Mouse (Mus musculus): ENCODE data around the gene Ccnjl.
A peak's percentile ranks its signal among the peaks of the same experiment; 100 is the strongest.

Gene Ccnjl

DNA sequence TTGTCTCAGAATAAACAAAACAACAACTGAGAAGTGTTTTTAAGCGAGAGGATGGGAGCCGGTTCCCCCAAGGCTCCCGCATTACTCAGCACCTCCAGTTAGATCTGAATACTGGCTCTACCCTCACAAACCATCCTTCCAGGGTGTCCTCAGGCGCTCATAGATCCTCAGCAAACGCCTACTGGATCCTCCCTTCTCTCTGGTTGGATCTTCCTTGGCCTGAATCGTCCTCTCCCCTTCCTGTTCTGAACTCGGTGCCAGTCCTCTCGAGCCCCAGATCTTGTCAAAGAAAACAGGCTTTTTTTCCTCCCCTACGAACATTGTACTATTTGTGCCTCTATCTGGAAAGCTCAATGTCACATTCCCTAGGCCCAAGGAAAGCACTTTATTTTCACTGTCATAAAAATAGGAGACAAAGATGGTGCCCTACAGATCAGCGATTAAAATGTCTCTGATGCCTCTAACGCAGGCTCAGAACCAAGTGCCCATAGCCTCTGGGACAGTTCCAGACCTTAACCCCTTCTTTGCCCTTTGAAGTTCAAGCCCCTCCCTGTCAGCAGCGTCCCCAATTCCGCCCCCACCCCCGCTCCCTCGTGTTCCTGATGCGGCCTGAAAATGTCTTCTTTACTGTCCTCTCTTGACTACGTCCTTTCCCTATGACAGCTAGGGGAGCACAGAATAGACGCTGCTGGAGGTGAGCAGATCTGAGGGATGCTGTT lies 98.5 kb downstream of the Ccnjl start:
- DNase-seq: no peak

DNA sequence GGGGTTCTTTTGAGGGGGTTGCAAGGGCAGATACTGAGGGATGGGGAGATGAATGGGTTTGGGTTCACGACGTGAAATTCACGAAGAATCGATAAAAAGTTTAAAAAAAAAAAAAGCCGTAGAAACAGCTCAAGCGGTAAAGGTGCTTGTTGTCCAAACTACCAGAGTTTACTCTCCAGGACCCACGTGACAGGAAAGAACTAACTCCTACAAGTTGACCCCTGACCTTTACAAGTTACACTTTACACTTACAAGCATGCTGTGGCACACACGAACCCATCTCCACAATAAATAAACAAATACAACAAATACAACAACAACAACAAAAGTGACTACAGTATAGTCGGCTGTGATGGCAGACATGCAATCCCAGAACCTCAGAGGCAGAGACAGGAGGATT lies 103.1 kb downstream of the Ccnjl start:
- DNase-seq: no peak

DNA sequence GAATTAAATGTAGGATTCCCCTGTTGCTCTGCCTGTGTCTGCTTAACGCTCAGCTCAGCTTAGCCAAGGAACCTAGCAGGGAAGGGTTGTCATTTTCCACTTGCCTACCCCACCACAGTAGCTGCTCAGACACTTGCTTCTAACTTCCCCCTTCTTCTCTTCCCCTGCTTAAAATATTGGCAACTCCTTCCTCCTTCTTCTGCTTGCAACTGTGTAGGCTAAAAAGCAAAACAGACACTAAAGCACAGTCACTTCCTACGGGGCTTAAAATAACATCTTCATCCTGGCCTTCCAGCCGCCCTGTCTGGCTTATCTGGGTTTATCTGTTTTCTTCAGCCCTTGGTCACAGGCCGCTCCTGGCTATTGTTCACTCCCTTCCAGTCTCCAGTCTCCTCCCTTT lies 104.0 kb downstream of the Ccnjl start:
- no peak for DNase-seq

DNA sequence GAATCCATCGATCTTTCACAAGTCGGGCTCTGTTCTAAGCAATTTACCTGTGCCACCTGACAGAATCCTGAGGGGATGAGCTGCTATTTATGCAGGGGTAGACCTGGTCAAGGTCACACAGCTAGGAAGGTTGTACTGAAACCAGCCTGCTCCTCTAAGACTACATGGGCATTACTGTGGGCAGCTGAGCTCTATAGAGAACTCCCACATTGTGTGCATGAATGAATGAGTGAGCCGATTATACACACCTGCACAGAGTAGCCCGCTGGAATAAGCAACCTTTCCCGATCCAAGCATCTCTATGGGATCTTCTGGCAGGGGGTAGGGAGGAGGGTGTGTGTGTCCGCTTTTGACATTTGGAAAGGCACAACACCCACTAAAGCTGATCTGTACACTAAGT lies 104.6 kb downstream of the Ccnjl start:
- no peak for DNase-seq

DNA sequence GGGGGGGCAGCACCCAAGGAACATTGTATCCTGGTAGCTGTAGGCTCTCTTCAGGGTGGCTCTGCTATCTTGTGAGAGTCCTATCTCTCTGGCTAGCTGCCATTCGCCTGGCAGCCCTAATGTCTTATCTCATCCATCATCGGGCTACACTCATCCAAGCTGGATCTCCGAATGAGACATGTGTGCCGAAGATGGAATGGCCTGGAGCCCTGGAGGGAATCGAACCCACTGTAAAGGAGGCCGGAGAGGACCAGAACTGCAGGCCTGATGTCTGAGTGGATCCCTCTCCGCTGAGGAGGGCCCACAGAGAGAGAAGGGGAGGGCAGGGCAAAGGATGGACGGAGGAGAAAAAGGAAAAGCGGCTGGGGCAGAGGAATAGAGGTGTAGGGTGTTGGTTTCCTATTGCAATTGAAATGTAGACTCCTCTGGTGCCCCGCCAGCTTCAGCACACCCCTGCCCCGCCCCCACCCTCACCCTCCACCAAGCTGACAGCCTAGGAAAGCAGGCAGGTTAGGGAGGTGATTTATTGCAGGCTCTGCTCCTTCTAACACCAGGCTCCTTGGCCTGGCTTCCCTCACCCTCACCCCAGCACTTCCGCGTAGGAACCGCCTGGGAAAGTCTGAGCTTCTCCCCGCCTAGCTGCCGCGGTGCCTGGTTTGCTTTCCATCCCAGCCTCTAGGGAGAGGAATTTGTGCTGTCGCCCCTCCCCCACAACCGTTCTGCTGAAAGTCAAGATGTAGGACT lies 105.2 kb downstream of the Ccnjl start:
- DNase-seq: peak; percentile 90
